Mouse (Mus musculus) thymus, adult 2 months (tissue): Measurements from ENCODE around the gene Csrnp1.

ENCODE experiments used
- CTCF ChIP-seq: fragments of 200-500 bp; IDR thresholded peaks from 2 replicates; pipeline ENCODE4 v1.5.1; 2012; ENCODE audit warnings: mild to moderate bottlenecking, control low read depth, low read length, moderate library complexity, borderline replicate concordance; ENCODE audit not compliant: control insufficient read depth, poor library complexity, insufficient read depth; ENCODE audit errors: extremely low read depth
- POLR2A ChIP-seq: fragments of 200-500 bp; IDR thresholded peaks from 2 replicates; pipeline ENCODE4 v1.6.1; 2012; ENCODE audit warnings: mild to moderate bottlenecking, low read length, control low read depth, moderate library complexity; ENCODE audit not compliant: control insufficient read depth, poor library complexity, insufficient read depth; ENCODE audit errors: extremely low read depth

DNA sequence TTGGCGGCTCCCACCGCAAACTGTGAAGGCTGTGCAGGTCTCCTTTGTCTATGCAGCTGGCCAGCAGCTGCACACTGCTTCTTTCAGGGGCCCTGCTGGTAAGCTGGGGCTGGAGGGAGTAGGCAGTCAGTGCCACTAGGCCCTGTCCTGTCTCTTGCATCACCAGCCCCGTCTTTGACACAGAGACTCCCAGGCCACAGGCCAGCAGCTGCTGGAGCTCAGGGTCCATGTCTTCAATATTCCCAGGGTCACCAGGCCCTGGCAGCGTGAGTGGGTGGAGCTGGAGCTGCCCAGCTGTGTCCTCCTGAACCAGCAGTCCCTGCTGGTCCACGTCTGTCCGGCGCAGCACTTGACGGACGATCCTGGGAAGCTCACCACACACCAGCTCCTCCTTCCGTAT lies 32.5 kb upstream of the Csrnp1 start:
- TF ChIP-seq POLR2A (no peak), CTCF (no peak)
